Mouse (Mus musculus) heart, postnatal 0 days (tissue): ENCODE results near the gene C1s2.

Experiments
- CTCF ChIP-seq: IDR thresholded peaks from 2 replicates; pipeline ENCODE4 v1.5.1; 2016; ENCODE audit warnings: antibody characterized with exemption, control low read depth, low read depth
- EP300 ChIP-seq: IDR thresholded peaks from 2 replicates; pipeline ENCODE4 v1.6.1; 2016; ENCODE audit warnings: antibody characterized with exemption, low read depth

GRCm38 (mm10) chr6:124646394-124646793, 10.5 kb upstream of the C1s2 start:
- TF ChIP-seq CTCF (no peak), EP300 (no peak)
